Mouse (Mus musculus) lung, embryonic 14.5 days (tissue): Measurements from ENCODE around the gene Samd9l. TPM values are rescaled to one million over a fixed set of nuclear protein-coding genes. Genes with fewer than 3 reads are reported as not detected.

Experiments
- polyA plus RNA-seq: library from polyadenylated mRNA; unstranded; fragments of >200 nt; fragmentation: Nextera tagmentation; extraction: Ambion mirVana; gene quantifications from 2 replicates; pipeline ENCODE4 v1.2.1, GENCODE M21; 2014

The Samd9l gene
- polyA plus RNA-seq, 1 experiment from 2014 or later: 4.6 TPM

Other genes with a start within 250 kb of the Samd9l start
- gene Hepacam2, start 98.7 kb upstream of the Samd9l start, polyA plus RNA-seq: 0.26 and 0.39 TPM in 2 replicates
- 31.2 and 31.8 TPM in 2 replicates for gene Vps50, start 98.8 kb upstream of the Samd9l start, polyA plus RNA-seq